Mouse (Mus musculus) liver, postnatal 0 days (tissue): ENCODE data around the gene Dnajb9.
A peak's percentile ranks its signal among the peaks of the same experiment; 100 is the strongest.

Source experiments
- CTCF ChIP-seq: sonication (generic); IDR thresholded peaks from 2 replicates; pipeline ENCODE4 v1.5.1; 2016; ENCODE audit warnings: antibody characterized with exemption, low read depth
- EP300 ChIP-seq: IDR thresholded peaks from 2 replicates; pipeline ENCODE4 v1.6.1; 2016; ENCODE audit warnings: antibody characterized with exemption, low read depth, mild to moderate bottlenecking

GRCm38 (mm10) chr12:44197873-44198525 lies 12.1 kb downstream of the Dnajb9 start:
- TF ChIP-seq CTCF (no peak), EP300 (peak; percentile 84)
